Mouse (Mus musculus): ENCODE measurements around the gene Usp39. TPM values are rescaled to one million over a fixed set of nuclear protein-coding genes. Genes with fewer than 3 reads are reported as not detected.
A peak's percentile ranks its signal among the peaks of the same experiment; 100 is the strongest.

Gene Usp39
- polyA plus RNA-seq, 1 experiment, result 31.5 TPM

DNA sequence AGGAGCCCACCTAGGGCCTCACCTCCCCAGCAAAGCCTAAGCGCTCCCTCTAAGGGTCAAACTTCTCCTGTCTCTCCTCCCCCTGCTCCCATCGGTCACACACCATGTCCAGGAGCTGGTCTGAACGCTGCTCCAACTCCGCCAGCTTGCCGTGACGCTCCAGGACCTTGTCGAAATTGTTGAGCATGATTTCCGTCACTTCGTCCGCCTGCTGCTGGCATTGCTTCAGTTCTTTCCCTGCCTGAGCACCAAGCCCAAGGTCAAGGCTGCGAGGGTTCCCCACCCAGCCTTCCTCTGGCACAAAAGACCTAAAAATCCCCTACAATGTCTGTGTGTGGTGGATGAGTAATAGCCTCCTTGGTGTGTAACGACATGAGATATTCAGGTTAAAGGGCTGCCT is 25.1 kb upstream of the Usp39 start:
- WGBS, result 58% methylated on average over 12 of the region's 12 CpGs
- H3K4me3 ChIP-seq (replicated peaks; ENCODE audit: insufficient read depth, low read depth, low read length), result no peak overlapping the region
- no peaks in the 10 kb centered on the region for H3K4me1 ChIP-seq (ENCODE audit: control insufficient read depth, insufficient read depth, low read length)
- DNase-seq, result no peak
- no peak overlapping the region for H3K27ac ChIP-seq (ENCODE audit: insufficient read depth, low read length)
- TF ChIP-seq POLR2A (IDR thresholded peaks at IDR 0.05; ENCODE audit: borderline replicate concordance, insufficient read depth, low read length), result no peak
- H3K27me3 ChIP-seq (ENCODE audit: control insufficient read depth, insufficient read depth, low read length), result no peaks in the 10 kb centered on the region

DNA sequence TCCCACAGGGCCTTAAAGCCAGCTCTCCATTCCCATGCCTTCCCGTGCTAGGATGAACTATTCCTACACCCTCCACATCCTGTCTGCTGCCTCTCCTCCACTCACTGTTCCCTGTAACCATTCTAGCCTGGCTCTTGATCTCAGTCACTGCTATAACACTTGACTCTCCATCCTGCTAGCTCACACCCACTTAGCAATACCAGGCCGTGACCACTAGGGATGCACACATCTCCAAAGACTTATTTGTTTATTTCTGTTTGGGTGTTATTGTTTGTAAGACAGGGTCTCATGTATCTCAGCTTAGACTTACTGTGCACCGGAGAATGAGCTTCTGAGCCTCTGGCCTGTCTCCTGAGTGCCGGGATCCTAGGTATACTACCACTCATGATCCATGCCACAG is 24.6 kb upstream of the Usp39 start:
- WGBS, result 86% methylated on average over 4 of the region's 4 CpGs
- no peak for DNase-seq
- TF ChIP-seq CTCF (IDR thresholded peaks at IDR 0.05; ENCODE audit: borderline replicate concordance, insufficient read depth, low read depth, low read length) (0 out of 2 replicates have a peak, but pooled peaks have one; percentile 4), POLR2A (IDR thresholded peaks at IDR 0.05; ENCODE audit: borderline replicate concordance, insufficient read depth, low read length) (no peak)

DNA sequence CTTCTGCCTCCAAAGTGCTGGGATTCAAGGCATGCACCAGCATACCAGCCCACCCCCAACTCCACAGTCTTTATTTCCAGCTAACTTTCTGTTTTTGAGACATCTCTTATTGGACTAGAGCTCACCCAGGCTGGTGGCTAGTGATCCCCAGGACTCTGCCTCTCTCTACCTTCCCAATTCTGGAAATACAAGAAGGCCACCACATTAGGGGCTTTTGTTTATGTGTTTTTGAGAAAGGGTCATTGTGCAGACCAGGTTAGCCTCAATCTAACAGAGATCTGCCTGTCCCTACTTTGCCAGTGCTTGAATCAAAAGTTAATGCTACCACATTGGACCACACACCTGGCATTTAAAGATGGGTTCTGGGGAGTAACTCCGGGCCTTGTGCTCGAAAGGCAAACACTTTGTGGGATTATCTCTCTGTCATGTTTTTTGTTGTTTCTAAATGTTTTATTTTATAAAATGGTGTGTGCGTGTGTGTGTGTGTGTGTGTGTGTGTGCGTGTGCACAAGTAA is 22.5 kb upstream of the Usp39 start:
- 69% methylated on average over 4 of the region's 4 CpGs for WGBS
- Histone ChIP-seq H3K4me1 (ENCODE audit: control insufficient read depth, insufficient read depth, low read length) (no peaks in the 10 kb centered on the region), H3K27me3 (ENCODE audit: control insufficient read depth, insufficient read depth, low read length) (no peaks in the 10 kb centered on the region), H3K27ac (ENCODE audit: insufficient read depth, low read length) (no peak overlapping the region), H3K4me3 (replicated peaks; ENCODE audit: insufficient read depth, low read depth, low read length) (no peak overlapping the region)
- DNase-seq, result no peak
- TF ChIP-seq POLR2A (IDR thresholded peaks at IDR 0.05; ENCODE audit: borderline replicate concordance, insufficient read depth, low read length) (no peak), CTCF (IDR thresholded peaks at IDR 0.05; ENCODE audit: borderline replicate concordance, insufficient read depth, low read depth, low read length) (no peak)

More for the DNA sequence above, 24.6 kb upstream of the Usp39 start:
- no peaks in the 10 kb centered on the region for H3K4me1 ChIP-seq (ENCODE audit: control insufficient read depth, insufficient read depth, low read length)
- no peak overlapping the region for H3K27ac ChIP-seq (ENCODE audit: insufficient read depth, low read length)
- H3K4me3 ChIP-seq (replicated peaks; ENCODE audit: insufficient read depth, low read depth, low read length), result no peak overlapping the region
- no peaks in the 10 kb centered on the region for H3K27me3 ChIP-seq (ENCODE audit: control insufficient read depth, insufficient read depth, low read length)

DNA sequence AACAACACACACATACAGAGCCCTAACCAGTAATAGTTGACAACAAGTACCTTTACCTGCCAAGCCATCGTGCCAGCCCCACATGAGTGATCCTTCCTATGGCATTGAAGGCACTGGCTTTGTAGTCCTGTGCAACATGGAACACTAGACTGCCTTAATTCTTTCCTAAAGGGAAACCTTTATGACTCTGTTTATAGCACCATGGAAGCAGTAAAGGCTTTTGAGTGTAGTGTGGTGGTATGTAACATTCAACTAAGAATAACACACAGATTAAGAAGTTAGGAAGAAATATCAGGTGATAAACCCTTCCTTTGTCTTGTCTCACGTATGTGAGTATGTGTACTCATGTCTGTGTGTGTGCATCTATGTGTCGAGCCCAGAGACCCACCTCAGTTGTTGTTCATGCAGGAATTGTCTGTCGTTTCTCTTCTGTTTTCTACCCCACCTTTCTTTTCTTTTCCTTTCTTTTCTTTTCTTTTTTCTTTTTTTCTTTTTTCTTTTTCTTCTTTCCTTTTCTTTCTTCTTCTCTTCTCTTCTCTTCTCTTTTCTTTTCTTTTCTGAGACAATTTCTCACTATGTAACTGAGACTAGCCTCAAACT is 22.0 kb upstream of the Usp39 start, which contains the start of gene Rnf181:
TSS of gene Rnf181 (minus strand) at position 113 of the 600 bp plus-strand sequence.
- Histone ChIP-seq H3K27ac (ENCODE audit: insufficient read depth, low read length) (no peak within 1 kb of the TSS), H3K27me3 (ENCODE audit: control insufficient read depth, insufficient read depth, low read length) (no peaks in the 10 kb centered on the region), H3K4me1 (ENCODE audit: control insufficient read depth, insufficient read depth, low read length) (no peaks in the 10 kb centered on the region), H3K4me3 (replicated peaks; ENCODE audit: insufficient read depth, low read depth, low read length) (no peak within 1 kb of the TSS)
- 60% methylated on average over 4 of the region's 4 CpGs for WGBS
- no peak for DNase-seq
- TF ChIP-seq POLR2A (IDR thresholded peaks at IDR 0.05; ENCODE audit: borderline replicate concordance, insufficient read depth, low read length) (no peak), CTCF (IDR thresholded peaks at IDR 0.05; ENCODE audit: borderline replicate concordance, insufficient read depth, low read depth, low read length) (no peak)

DNA sequence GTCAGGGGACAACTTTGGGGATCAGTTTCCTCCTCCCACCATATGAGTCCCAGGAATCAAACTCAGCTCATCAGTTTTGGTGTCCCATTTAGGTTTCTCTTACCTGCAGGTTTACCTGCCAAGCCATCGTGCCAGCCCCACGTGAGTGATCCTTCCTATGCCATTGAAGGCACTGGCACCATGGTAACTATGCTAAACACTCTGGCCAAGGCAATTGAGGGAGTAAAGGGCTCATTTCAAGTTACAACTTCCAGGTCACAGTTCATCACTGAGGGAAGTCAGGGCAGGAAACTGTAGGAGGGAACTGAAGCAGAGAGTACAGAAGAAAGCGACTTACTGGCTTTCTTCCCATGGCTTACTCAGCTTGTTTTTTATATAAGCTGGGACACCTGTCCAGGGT is 21.3 kb upstream of the Usp39 start:
- Histone ChIP-seq H3K27ac (ENCODE audit: insufficient read depth, low read length) (no peak overlapping the region), H3K4me1 (ENCODE audit: control insufficient read depth, insufficient read depth, low read length) (peaks cover 3% of the 10 kb centered on the region; the same call in 1 of the 2 replicates), H3K4me3 (replicated peaks; ENCODE audit: insufficient read depth, low read depth, low read length) (no peak overlapping the region), H3K27me3 (ENCODE audit: control insufficient read depth, insufficient read depth, low read length) (no peaks in the 10 kb centered on the region)
- TF ChIP-seq CTCF (IDR thresholded peaks at IDR 0.05; ENCODE audit: borderline replicate concordance, insufficient read depth, low read depth, low read length) (no peak), POLR2A (IDR thresholded peaks at IDR 0.05; ENCODE audit: borderline replicate concordance, insufficient read depth, low read length) (no peak)
- WGBS, result 54% methylated on average over 3 of the region's 3 CpGs
- no peak for DNase-seq

DNA sequence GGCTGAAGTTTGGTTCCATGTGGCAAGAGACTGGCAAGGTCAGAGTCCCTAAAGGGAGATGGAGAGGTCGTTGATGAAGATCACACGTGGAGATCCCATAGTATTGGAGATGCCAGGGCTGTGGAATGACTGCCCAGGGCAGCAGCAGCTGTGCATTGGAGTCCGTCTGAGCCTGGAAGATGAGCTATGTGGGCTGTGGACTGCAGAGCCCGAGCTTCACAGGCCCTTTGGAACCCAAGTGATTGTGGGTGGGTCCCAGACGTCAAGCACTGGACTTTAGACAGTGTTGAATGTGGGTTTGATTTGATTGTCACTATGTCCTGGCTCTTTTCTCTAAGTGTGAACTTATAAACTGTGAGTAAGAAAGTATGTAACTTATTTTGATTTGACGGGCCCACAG is 20.0 kb upstream of the Usp39 start:
- Histone ChIP-seq H3K4me1 (ENCODE audit: control insufficient read depth, insufficient read depth, low read length) (peaks cover 8% of the 10 kb centered on the region), H3K27ac (ENCODE audit: insufficient read depth, low read length) (no peak overlapping the region), H3K4me3 (replicated peaks; ENCODE audit: insufficient read depth, low read depth, low read length) (no peak overlapping the region), H3K27me3 (ENCODE audit: control insufficient read depth, insufficient read depth, low read length) (no peaks in the 10 kb centered on the region)
- WGBS, result 64% methylated on average over 6 of the region's 6 CpGs
- DNase-seq, result no peak
- no peak for TF ChIP-seq POLR2A (IDR thresholded peaks at IDR 0.05; ENCODE audit: borderline replicate concordance, insufficient read depth, low read length)
- TF ChIP-seq CTCF (IDR thresholded peaks at IDR 0.05; ENCODE audit: borderline replicate concordance, insufficient read depth, low read depth, low read length), result no peak

DNA sequence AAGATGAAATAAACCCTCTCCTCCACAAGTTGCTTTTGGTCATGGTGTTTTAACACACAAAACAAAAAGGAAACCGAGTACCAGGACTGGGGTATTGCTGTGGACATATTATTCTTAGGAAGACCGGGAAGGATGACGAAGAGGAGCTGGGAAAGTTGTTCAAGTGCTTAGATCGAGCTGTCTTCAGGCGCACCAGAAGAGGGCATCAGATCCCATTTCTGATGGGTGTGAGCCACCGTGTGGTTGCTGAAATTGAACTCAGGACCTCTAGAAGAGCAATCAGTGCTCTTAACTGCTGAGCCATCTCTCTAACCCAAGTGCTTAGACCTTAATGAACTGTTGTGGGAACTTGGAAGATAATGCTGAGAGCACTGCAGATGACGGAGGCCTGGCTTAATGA is 19.0 kb upstream of the Usp39 start:
- Histone ChIP-seq H3K27me3 (ENCODE audit: control insufficient read depth, insufficient read depth, low read length) (no peaks in the 10 kb centered on the region), H3K4me3 (replicated peaks; ENCODE audit: insufficient read depth, low read depth, low read length) (no peak overlapping the region), H3K27ac (ENCODE audit: insufficient read depth, low read length) (no peak overlapping the region), H3K4me1 (ENCODE audit: control insufficient read depth, insufficient read depth, low read length) (peaks cover 8% of the 10 kb centered on the region)
- WGBS, result 53% methylated on average over 7 of the region's 7 CpGs
- no peak for DNase-seq
- TF ChIP-seq CTCF (IDR thresholded peaks at IDR 0.05; ENCODE audit: borderline replicate concordance, insufficient read depth, low read depth, low read length) (no peak), POLR2A (IDR thresholded peaks at IDR 0.05; ENCODE audit: borderline replicate concordance, insufficient read depth, low read length) (no peak)
